Mouse (Mus musculus) ES-E14 (cell line): ENCODE data around the gene Cplx3.

Experiments used
- CHD2 ChIP-seq: IDR thresholded peaks from 2 replicates; pipeline ENCODE4 v1.6.1; 2014; ENCODE audit warnings: mild to moderate bottlenecking, low read depth, low read length, inconsistent platforms
- HCFC1 ChIP-seq: IDR thresholded peaks from 2 replicates; pipeline ENCODE4 v1.6.1; 2012; ENCODE audit warnings: low read length, inconsistent platforms, borderline replicate concordance; ENCODE audit not compliant: insufficient read depth
- MAFK ChIP-seq: IDR thresholded peaks from 2 replicates; pipeline ENCODE4 v1.6.1; 2014; ENCODE audit warnings: mild to moderate bottlenecking, low read depth, low read length, inconsistent platforms; ENCODE audit not compliant: insufficient read depth

DNA sequence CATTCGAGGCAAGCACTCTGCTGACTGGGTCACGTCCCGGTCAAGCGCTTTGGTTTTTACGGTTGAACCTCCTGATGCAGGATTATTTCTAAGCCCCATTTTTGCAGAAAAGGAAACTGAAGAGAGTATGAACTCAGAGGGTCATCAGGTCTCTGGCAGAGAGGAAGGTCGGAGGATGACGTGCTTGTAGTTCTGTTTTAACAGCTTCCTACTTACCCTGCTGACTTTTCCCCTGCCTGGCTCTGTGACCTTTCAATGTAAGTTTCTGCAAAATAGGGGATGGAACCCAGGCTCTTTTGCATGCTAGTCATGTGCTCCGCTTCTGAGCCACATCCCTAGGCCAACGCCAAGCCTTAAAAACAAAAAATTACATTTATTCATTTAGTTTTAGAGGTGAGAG lies 46.3 kb upstream of the Cplx3 start:
- TF ChIP-seq CHD2 = no peak
- TF ChIP-seq HCFC1 = no peak
- TF ChIP-seq MAFK = no peak
